Mouse (Mus musculus): ENCODE results near the gene Ing4. TPM values are rescaled to one million over a fixed set of nuclear protein-coding genes. Genes with fewer than 3 reads are reported as not detected.

Gene Ing4
- polyA plus RNA-seq, 1 experiment from 2014 or later = 130 TPM

GRCm38 (mm10) chr6:124999091-124999490, 40.5 kb upstream of the Ing4 start:
- no peak overlapping the region for H3K4me2 ChIP-seq (ENCODE audit: low read depth)
- WGBS = 41% methylated on average over 14 of the region's 14 CpGs
- no peak overlapping the region for H3K27ac ChIP-seq (ENCODE audit: low read depth, low read length)
- ATAC-seq (ENCODE audit: insufficient read depth, low FRiP score, low TSS enrichment) = no peak
- no peaks in the 10 kb centered on the region for H3K36me3 ChIP-seq (ENCODE audit: control insufficient read depth, insufficient read depth, low read length)
- H3K9me3 ChIP-seq (ENCODE audit: control insufficient read depth, low read length) = no peaks in the 10 kb centered on the region
- H3K9ac ChIP-seq (ENCODE audit: low read length) = no peak overlapping the region
- H3K4me3 ChIP-seq (ENCODE audit: low read depth, low read length) = no peak overlapping the region
- peaks cover 4% of the 10 kb centered on the region; the same call in 1 of the 2 replicates for H3K4me1 ChIP-seq (ENCODE audit: control insufficient read depth, insufficient read depth, low read length)
- no peak for DNase-seq (ENCODE audit: low spot score)
- H3K27me3 ChIP-seq (ENCODE audit: control insufficient read depth, insufficient read depth, low read length) = peaks cover 57% of the 10 kb centered on the region

GRCm38 (mm10) chr6:124999546-124999945, 40.0 kb upstream of the Ing4 start:
- peaks cover 4% of the 10 kb centered on the region; the same call in 1 of the 2 replicates for H3K4me1 ChIP-seq (ENCODE audit: control insufficient read depth, insufficient read depth, low read length)
- peaks cover 56% of the 10 kb centered on the region for H3K27me3 ChIP-seq (ENCODE audit: control insufficient read depth, insufficient read depth, low read length)
- H3K36me3 ChIP-seq (ENCODE audit: control insufficient read depth, insufficient read depth, low read length) = no peaks in the 10 kb centered on the region
- no peak overlapping the region for H3K9ac ChIP-seq (ENCODE audit: low read length)
- no peaks in the 10 kb centered on the region for H3K9me3 ChIP-seq (ENCODE audit: control insufficient read depth, low read length)
- WGBS = 28% methylated on average over 10 of the region's 10 CpGs
- H3K4me2 ChIP-seq (ENCODE audit: low read depth) = no peak overlapping the region
- ATAC-seq (ENCODE audit: insufficient read depth, low FRiP score, low TSS enrichment) = no peak
- no peak overlapping the region for H3K27ac ChIP-seq (ENCODE audit: low read depth, low read length)
- DNase-seq (ENCODE audit: low spot score) = no peak
- H3K4me3 ChIP-seq (ENCODE audit: low read depth, low read length) = no peak overlapping the region

- Histone ChIP-seq H3K9me3 (ENCODE audit: control insufficient read depth, low read length) (no peaks in the 10 kb centered on the region), H3K27ac (ENCODE audit: low read depth, low read length) (no peak overlapping the region), H3K4me2 (ENCODE audit: low read depth) (no peak overlapping the region), H3K4me3 (ENCODE audit: low read depth, low read length) (no peak overlapping the region), H3K36me3 (ENCODE audit: control insufficient read depth, insufficient read depth, low read length) (no peaks in the 10 kb centered on the region), H3K4me1 (ENCODE audit: control insufficient read depth, insufficient read depth, low read length) (no peaks in the 10 kb centered on the region; the same call in 1 of the 2 replicates), H3K9ac (ENCODE audit: low read length) (no peak overlapping the region), H3K27me3 (ENCODE audit: control insufficient read depth, insufficient read depth, low read length) (peaks cover 19% of the 10 kb centered on the region)
- 40% methylated on average over 3 of the region's 3 CpGs for whole genome bisulfite sequencing
- no peak for DNase-seq (ENCODE audit: low spot score)
- no peak for ATAC-seq (ENCODE audit: insufficient read depth, low FRiP score, low TSS enrichment)
Observed at GRCm38 (mm10) chr6:125003706-125004105, 35.9 kb upstream of the Ing4 start.

- H3K27me3 ChIP-seq (ENCODE audit: control insufficient read depth, insufficient read depth, low read length) = peaks cover 7% of the 10 kb centered on the region; the same call in 1 of the 2 replicates
- 18% methylated on average over 3 of the region's 3 CpGs for WGBS
- H3K4me1 ChIP-seq (ENCODE audit: control insufficient read depth, insufficient read depth, low read length) = peaks cover 4% of the 10 kb centered on the region
- no peaks in the 10 kb centered on the region for H3K9me3 ChIP-seq (ENCODE audit: control insufficient read depth, low read length)
- H3K9ac ChIP-seq (ENCODE audit: low read length) = no peak overlapping the region
- no peak for ATAC-seq (ENCODE audit: insufficient read depth, low FRiP score, low TSS enrichment)
- H3K4me2 ChIP-seq (ENCODE audit: low read depth) = no peak overlapping the region
- DNase-seq (ENCODE audit: low spot score) = no peak
- no peaks in the 10 kb centered on the region for H3K36me3 ChIP-seq (ENCODE audit: control insufficient read depth, insufficient read depth, low read length)
- H3K4me3 ChIP-seq (ENCODE audit: low read depth, low read length) = no peak overlapping the region
- no peak overlapping the region for H3K27ac ChIP-seq (ENCODE audit: low read depth, low read length)
Observed at GRCm38 (mm10) chr6:125005086-125005485, 34.5 kb upstream of the Ing4 start.

GRCm38 (mm10) chr6:125008060-125008459, 31.5 kb upstream of the Ing4 start:
- peak; percentile 0; the same call in 1 of the 2 replicates for ATAC-seq (ENCODE audit: insufficient read depth, low FRiP score, low TSS enrichment)
- 46% methylated on average over 13 of the region's 13 CpGs for WGBS
- no peaks in the 10 kb centered on the region for H3K27me3 ChIP-seq (ENCODE audit: control insufficient read depth, insufficient read depth, low read length)

GRCm38 (mm10) chr6:125008586-125009128, 30.9 kb upstream of the Ing4 start:
- Histone ChIP-seq H3K9me3 (ENCODE audit: control insufficient read depth, low read length) (no peaks in the 10 kb centered on the region), H3K27ac (ENCODE audit: low read depth, low read length) (peak overlapping the region; percentile 99), H3K9ac (ENCODE audit: low read length) (peak overlapping the region; percentile 94), H3K4me2 (ENCODE audit: low read depth) (peak overlapping the region; percentile 57), H3K4me3 (ENCODE audit: low read depth, low read length) (peak overlapping the region; percentile 90), H3K4me1 (ENCODE audit: control insufficient read depth, insufficient read depth, low read length) (peaks cover 5% of the 10 kb centered on the region), H3K27me3 (ENCODE audit: control insufficient read depth, insufficient read depth, low read length) (no peaks in the 10 kb centered on the region), H3K36me3 (ENCODE audit: control insufficient read depth, insufficient read depth, low read length) (no peaks in the 10 kb centered on the region)
- WGBS = 0% methylated on average over 32 of the region's 34 CpGs
- ATAC-seq (ENCODE audit: insufficient read depth, low FRiP score, low TSS enrichment) (peak; percentile 97), DNase-seq (ENCODE audit: low spot score) (peak; percentile 96)

More at GRCm38 (mm10) chr6:125008060-125008459, 31.5 kb upstream of the Ing4 start:
- Histone ChIP-seq H3K27ac (ENCODE audit: low read depth, low read length) (peak overlapping the region; percentile 84), H3K9ac (ENCODE audit: low read length) (peak overlapping the region; percentile 62), H3K9me3 (ENCODE audit: control insufficient read depth, low read length) (no peaks in the 10 kb centered on the region), H3K4me2 (ENCODE audit: low read depth) (peak overlapping the region; percentile 57), H3K4me1 (ENCODE audit: control insufficient read depth, insufficient read depth, low read length) (peaks cover 5% of the 10 kb centered on the region), H3K4me3 (ENCODE audit: low read depth, low read length) (peak overlapping the region; percentile 90), H3K36me3 (ENCODE audit: control insufficient read depth, insufficient read depth, low read length) (no peaks in the 10 kb centered on the region)
- no peak for DNase-seq (ENCODE audit: low spot score)

GRCm38 (mm10) chr6:125009129-125009180, 30.6 kb upstream of the Ing4 start, which contains the start of gene Zfp384:
Zfp384 (plus strand) TSS chr6:125009145.
- Histone ChIP-seq H3K27ac (ENCODE audit: low read depth, low read length) (peak within 1 kb of the TSS; percentile 99), H3K4me2 (ENCODE audit: low read depth) (peak within 1 kb of the TSS; percentile 85), H3K27me3 (ENCODE audit: control insufficient read depth, insufficient read depth, low read length) (no peaks in the 10 kb centered on the region), H3K9ac (ENCODE audit: low read length) (peak within 1 kb of the TSS; percentile 94), H3K4me1 (ENCODE audit: control insufficient read depth, insufficient read depth, low read length) (peaks cover 5% of the 10 kb centered on the region), H3K4me3 (ENCODE audit: low read depth, low read length) (peak within 1 kb of the TSS; percentile 90), H3K36me3 (ENCODE audit: control insufficient read depth, insufficient read depth, low read length) (0 out of 2 replicates have a peak, but pooled peaks cover 2% of the 10 kb centered on the region), H3K9me3 (ENCODE audit: control insufficient read depth, low read length) (no peaks in the 10 kb centered on the region)
- ATAC-seq (ENCODE audit: insufficient read depth, low FRiP score, low TSS enrichment) = no peak
- WGBS = 0% methylated on average over 3 of the region's 3 CpGs
- DNase-seq (ENCODE audit: low spot score) = no peak

GRCm38 (mm10) chr6:125009181-125010073, 30.1 kb upstream of the Ing4 start:
- peak overlapping the region; percentile 85 for H3K4me2 ChIP-seq (ENCODE audit: low read depth)
- peak overlapping the region; percentile 94 for H3K9ac ChIP-seq (ENCODE audit: low read length)
- no peaks in the 10 kb centered on the region for H3K27me3 ChIP-seq (ENCODE audit: control insufficient read depth, insufficient read depth, low read length)
- 0 out of 2 replicates have a peak, but pooled peaks cover 2% of the 10 kb centered on the region for H3K36me3 ChIP-seq (ENCODE audit: control insufficient read depth, insufficient read depth, low read length)
- peak overlapping the region; percentile 90 for H3K4me3 ChIP-seq (ENCODE audit: low read depth, low read length)
- ATAC-seq (ENCODE audit: insufficient read depth, low FRiP score, low TSS enrichment) (peak; percentile 77), DNase-seq (ENCODE audit: low spot score) (peak; percentile 88)
- peak overlapping the region; percentile 99 for H3K27ac ChIP-seq (ENCODE audit: low read depth, low read length)
- H3K4me1 ChIP-seq (ENCODE audit: control insufficient read depth, insufficient read depth, low read length) = peaks cover 5% of the 10 kb centered on the region
- WGBS = 2% methylated on average over 26 of the region's 78 CpGs
- no peaks in the 10 kb centered on the region for H3K9me3 ChIP-seq (ENCODE audit: control insufficient read depth, low read length)

GRCm38 (mm10) chr6:125017682-125018081, 21.9 kb upstream of the Ing4 start:
- H3K4me2 ChIP-seq (ENCODE audit: low read depth) = no peak overlapping the region
- H3K27ac ChIP-seq (ENCODE audit: low read depth, low read length) = no peak overlapping the region
- H3K4me1 ChIP-seq (ENCODE audit: control insufficient read depth, insufficient read depth, low read length) = no peaks in the 10 kb centered on the region
- 93% methylated on average over 3 of the region's 3 CpGs for WGBS
- no peak overlapping the region for H3K9ac ChIP-seq (ENCODE audit: low read length)
- no peaks in the 10 kb centered on the region for H3K27me3 ChIP-seq (ENCODE audit: control insufficient read depth, insufficient read depth, low read length)
- no peak overlapping the region for H3K4me3 ChIP-seq (ENCODE audit: low read depth, low read length)
- H3K36me3 ChIP-seq (ENCODE audit: control insufficient read depth, insufficient read depth, low read length) = peaks cover 7% of the 10 kb centered on the region; the same call in 1 of the 2 replicates
- H3K9me3 ChIP-seq (ENCODE audit: control insufficient read depth, low read length) = no peaks in the 10 kb centered on the region
- no peak for ATAC-seq (ENCODE audit: insufficient read depth, low FRiP score, low TSS enrichment)
- DNase-seq (ENCODE audit: low spot score) = no peak
